Mouse (Mus musculus) midbrain, embryonic 12.5 days (tissue): Measurements from ENCODE around the gene Creb5. TPM values are rescaled to one million over a fixed set of nuclear protein-coding genes. Genes with fewer than 3 reads are reported as not detected.
A peak's percentile ranks its signal among the peaks of the same experiment; 100 is the strongest.

ENCODE experiments used
- ATAC-seq: fragments of 200-750 bp; cut with Nextera tagmentation; 2 replicates; pipeline ENCODE4 v1.8.0; 2017; ENCODE audit warnings: low read depth, moderate TSS enrichment, moderate library complexity; ENCODE audit not compliant: low FRiP score
- H3K27ac ChIP-seq: fragments of 300-500 bp; sonication (generic); replicated peaks from 2 replicates; pipeline ENCODE4 v1.5.1; 2016; ENCODE audit warnings: mild to moderate bottlenecking
- H3K27me3 ChIP-seq: fragments of 300-500 bp; sonication (generic); 2 replicates; pipeline ENCODE4 v1.6.1; 2016; ENCODE audit warnings: mild to moderate bottlenecking
- H3K36me3 ChIP-seq: fragments of 300-500 bp; sonication (generic); 2 replicates; pipeline ENCODE4 v1.6.1; 2016
- H3K4me1 ChIP-seq: fragments of 300-500 bp; sonication (generic); 2 replicates; pipeline ENCODE4 v1.6.1; 2016
- H3K4me2 ChIP-seq: fragments of 300-500 bp; sonication (generic); replicated peaks from 2 replicates; pipeline ENCODE4 v1.6.1; 2016; ENCODE audit warnings: mild to moderate bottlenecking, moderate library complexity
- H3K4me3 ChIP-seq: fragments of 300-500 bp; sonication (generic); 2 replicates; pipeline ENCODE4 v1.5.1; 2016; ENCODE audit warnings: mild to moderate bottlenecking
- H3K9ac ChIP-seq: fragments of 300-500 bp; sonication (generic); replicated peaks from 2 replicates; pipeline ENCODE4 v1.6.1; 2016; ENCODE audit warnings: mild to moderate bottlenecking, moderate library complexity
- H3K9me3 ChIP-seq: fragments of 300-500 bp; sonication (generic); 2 replicates; pipeline ENCODE4 v1.6.1; 2016; ENCODE audit warnings: mild to moderate bottlenecking
- WGBS: fragments of 180-500 bp; shearing (Covaris S2); methylation state at CpG from one replicate; pipeline ENCODE4 v1.1.7; 2016; 5-methylcytosine and 5-hydroxymethylcytosine counted together
- polyA plus RNA-seq: library from polyadenylated mRNA; unstranded; fragments of >200 nt; fragmentation: Nextera tagmentation; extraction: Ambion mirVana; gene quantifications from 2 replicates; pipeline ENCODE4 v1.2.1, GENCODE M21; 2016

Creb5 gene
- polyA plus RNA-seq, 1 experiment from 2014 or later = 6.3 TPM

GRCm38 (mm10) chr6:53584718-53585405, 297.8 kb downstream of the Creb5 start:
- no peak overlapping the region for H3K4me3 ChIP-seq
- H3K36me3 ChIP-seq = no peaks in the 10 kb centered on the region
- 63% methylated on average over 10 of the region's 10 CpGs for WGBS
- peaks cover 26% of the 10 kb centered on the region for H3K4me1 ChIP-seq
- no peaks in the 10 kb centered on the region for H3K9me3 ChIP-seq
- H3K9ac ChIP-seq = no peak overlapping the region
- H3K4me2 ChIP-seq = no peak overlapping the region
- no peaks in the 10 kb centered on the region for H3K27me3 ChIP-seq
- H3K27ac ChIP-seq = no peak overlapping the region
- ATAC-seq = no peak

- 85% methylated on average over 6 of the region's 6 CpGs for WGBS
- Histone ChIP-seq H3K9ac (no peak overlapping the region), H3K36me3 (no peaks in the 10 kb centered on the region), H3K9me3 (no peaks in the 10 kb centered on the region), H3K27me3 (no peaks in the 10 kb centered on the region), H3K4me3 (no peak overlapping the region), H3K4me2 (no peak overlapping the region), H3K27ac (no peak overlapping the region), H3K4me1 (peaks cover 16% of the 10 kb centered on the region)
- ATAC-seq = no peak
Observed at GRCm38 (mm10) chr6:53589746-53590145, 302.7 kb downstream of the Creb5 start.

- H3K9me3 ChIP-seq = no peaks in the 10 kb centered on the region
- no peak for ATAC-seq
- no peak overlapping the region for H3K9ac ChIP-seq
- WGBS = 83% methylated on average over 5 of the region's 5 CpGs
- peaks cover 15% of the 10 kb centered on the region for H3K4me1 ChIP-seq
- no peak overlapping the region for H3K4me2 ChIP-seq
- H3K27ac ChIP-seq = no peak overlapping the region
- H3K36me3 ChIP-seq = no peaks in the 10 kb centered on the region
- no peak overlapping the region for H3K4me3 ChIP-seq
- no peaks in the 10 kb centered on the region for H3K27me3 ChIP-seq
Observed at GRCm38 (mm10) chr6:53592230-53592629, 305.2 kb downstream of the Creb5 start.

- no peaks in the 10 kb centered on the region for H3K9me3 ChIP-seq
- no peak overlapping the region for H3K4me3 ChIP-seq
- 0 out of 2 replicates have a peak overlapping the region, but pooled peaks have one; percentile 15 for H3K27ac ChIP-seq
- H3K4me1 ChIP-seq = peaks cover 15% of the 10 kb centered on the region
- peak; percentile 87 for ATAC-seq
- H3K27me3 ChIP-seq = no peaks in the 10 kb centered on the region
- no peak overlapping the region for H3K9ac ChIP-seq
- 0 out of 2 replicates have a peak overlapping the region, but pooled peaks have one; percentile 1 for H3K4me2 ChIP-seq
- WGBS = 17% methylated on average over 4 of the region's 4 CpGs
- H3K36me3 ChIP-seq = no peaks in the 10 kb centered on the region
Observed at GRCm38 (mm10) chr6:53593603-53594002, 306.5 kb downstream of the Creb5 start.

- Histone ChIP-seq H3K4me3 (no peak overlapping the region), H3K4me1 (peaks cover 15% of the 10 kb centered on the region), H3K27me3 (no peaks in the 10 kb centered on the region), H3K36me3 (no peaks in the 10 kb centered on the region), H3K27ac (no peak overlapping the region), H3K9me3 (no peaks in the 10 kb centered on the region), H3K9ac (no peak overlapping the region), H3K4me2 (no peak overlapping the region)
- 53% methylated on average over 4 of the region's 4 CpGs for WGBS
- ATAC-seq = no peak
Observed at GRCm38 (mm10) chr6:53594316-53594715, 307.2 kb downstream of the Creb5 start.

GRCm38 (mm10) chr6:53596402-53596801, 309.3 kb downstream of the Creb5 start:
- peaks cover 15% of the 10 kb centered on the region for H3K4me1 ChIP-seq
- no peak overlapping the region for H3K4me3 ChIP-seq
- no peaks in the 10 kb centered on the region for H3K36me3 ChIP-seq
- no peaks in the 10 kb centered on the region for H3K27me3 ChIP-seq
- H3K4me2 ChIP-seq = no peak overlapping the region
- WGBS = 91% methylated on average over 2 of the region's 2 CpGs
- ATAC-seq = no peak
- no peak overlapping the region for H3K9ac ChIP-seq
- no peaks in the 10 kb centered on the region for H3K9me3 ChIP-seq
- no peak overlapping the region for H3K27ac ChIP-seq

GRCm38 (mm10) chr6:53603041-53603440, 316.0 kb downstream of the Creb5 start:
- H3K9ac ChIP-seq = no peak overlapping the region
- H3K36me3 ChIP-seq = no peaks in the 10 kb centered on the region
- no peak overlapping the region for H3K27ac ChIP-seq
- no peak for ATAC-seq
- no peaks in the 10 kb centered on the region for H3K4me1 ChIP-seq
- no peaks in the 10 kb centered on the region for H3K27me3 ChIP-seq
- H3K4me2 ChIP-seq = no peak overlapping the region
- H3K4me3 ChIP-seq = no peak overlapping the region
- WGBS = 62% methylated on average over 3 of the region's 3 CpGs
- no peaks in the 10 kb centered on the region for H3K9me3 ChIP-seq

- Histone ChIP-seq H3K9ac (no peak overlapping the region), H3K27ac (no peak overlapping the region), H3K4me3 (no peak overlapping the region), H3K36me3 (no peaks in the 10 kb centered on the region), H3K4me2 (no peak overlapping the region), H3K9me3 (no peaks in the 10 kb centered on the region), H3K4me1 (no peaks in the 10 kb centered on the region), H3K27me3 (no peaks in the 10 kb centered on the region)
- no peak for ATAC-seq
- 86% methylated on average over 5 of the region's 5 CpGs for WGBS
Observed at GRCm38 (mm10) chr6:53603695-53604094, 316.6 kb downstream of the Creb5 start.

GRCm38 (mm10) chr6:53604386-53604785, 317.3 kb downstream of the Creb5 start:
- H3K9ac ChIP-seq = no peak overlapping the region
- no peak overlapping the region for H3K27ac ChIP-seq
- ATAC-seq = no peak
- H3K9me3 ChIP-seq = no peaks in the 10 kb centered on the region
- H3K36me3 ChIP-seq = no peaks in the 10 kb centered on the region
- 86% methylated on average over 3 of the region's 3 CpGs for WGBS
- no peak overlapping the region for H3K4me2 ChIP-seq
- no peaks in the 10 kb centered on the region for H3K27me3 ChIP-seq
- H3K4me3 ChIP-seq = no peak overlapping the region
- H3K4me1 ChIP-seq = no peaks in the 10 kb centered on the region

- H3K9me3 ChIP-seq = no peaks in the 10 kb centered on the region
- no peak for ATAC-seq
- H3K27me3 ChIP-seq = no peaks in the 10 kb centered on the region
- no peak overlapping the region for H3K4me3 ChIP-seq
- WGBS = 83% methylated on average over 2 of the region's 2 CpGs
- no peaks in the 10 kb centered on the region for H3K4me1 ChIP-seq
- no peak overlapping the region for H3K27ac ChIP-seq
- no peaks in the 10 kb centered on the region for H3K36me3 ChIP-seq
- H3K4me2 ChIP-seq = no peak overlapping the region
- H3K9ac ChIP-seq = no peak overlapping the region
Observed at GRCm38 (mm10) chr6:53605184-53605583, 318.1 kb downstream of the Creb5 start.

- Histone ChIP-seq H3K4me1 (peaks cover 11% of the 10 kb centered on the region; the same call in 1 of the 2 replicates), H3K36me3 (no peaks in the 10 kb centered on the region), H3K4me3 (no peak overlapping the region), H3K4me2 (no peak overlapping the region), H3K27ac (no peak overlapping the region), H3K27me3 (0 out of 2 replicates have a peak, but pooled peaks cover 4% of the 10 kb centered on the region), H3K9me3 (no peaks in the 10 kb centered on the region), H3K9ac (no peak overlapping the region)
- no peak for ATAC-seq
- 83% methylated on average over 5 of the region's 5 CpGs for WGBS
Observed at GRCm38 (mm10) chr6:53611451-53611945, 324.4 kb downstream of the Creb5 start.

- Histone ChIP-seq H3K9ac (no peak overlapping the region), H3K4me3 (no peak overlapping the region), H3K4me2 (no peak overlapping the region), H3K36me3 (no peaks in the 10 kb centered on the region), H3K4me1 (peaks cover 11% of the 10 kb centered on the region; the same call in 1 of the 2 replicates), H3K27ac (no peak overlapping the region), H3K9me3 (no peaks in the 10 kb centered on the region), H3K27me3 (peaks cover 4% of the 10 kb centered on the region; the same call in 1 of the 2 replicates)
- 55% methylated on average over 6 of the region's 6 CpGs for WGBS
- no peak for ATAC-seq
Observed at GRCm38 (mm10) chr6:53612681-53613080, 325.6 kb downstream of the Creb5 start.
